Mouse (Mus musculus) CD8-positive naive resting alpha-beta T cell, adult 2 months (primary cell): ENCODE measurements at regions not wholly inside any gene's neighbourhood (a gene's known extent, or its start where the extent isn't known, plus 50 kb on each side); places are given as distances from the start of the nearest gene placed in this dataset.

Source experiments
- DNase-seq, 2 experiments: peaks; one replicate each; pipeline ENCODE4 v3.0.0; 2022; ENCODE audit warnings: low read depth in 2 of 2, low spot score in 2 of 2

DNA sequence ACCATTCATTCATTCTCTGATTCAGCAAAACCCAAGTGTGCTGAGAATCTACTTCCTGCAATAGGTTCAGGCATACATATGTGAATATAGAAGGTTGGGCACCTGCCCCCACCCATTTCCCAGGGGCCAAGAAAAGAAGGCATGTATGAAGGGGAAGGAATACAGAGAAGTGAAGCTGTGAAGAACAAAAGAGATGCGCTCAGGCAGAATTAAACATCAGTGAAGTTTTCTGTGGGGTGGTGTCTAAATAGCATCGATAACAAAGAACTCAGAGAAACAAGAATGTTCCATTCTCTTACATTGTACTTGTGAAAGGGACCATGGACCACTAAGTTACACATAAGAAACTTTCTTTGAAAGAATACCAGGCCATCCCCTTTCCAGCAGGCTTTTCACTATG, 580.7 kb downstream of the Gm9195 start:
- DNase-seq, result no peak

GRCm38 (mm10) chr14:71895468-71895867, 596.2 kb downstream of the Gm9195 start:
- no peak for DNase-seq

DNA sequence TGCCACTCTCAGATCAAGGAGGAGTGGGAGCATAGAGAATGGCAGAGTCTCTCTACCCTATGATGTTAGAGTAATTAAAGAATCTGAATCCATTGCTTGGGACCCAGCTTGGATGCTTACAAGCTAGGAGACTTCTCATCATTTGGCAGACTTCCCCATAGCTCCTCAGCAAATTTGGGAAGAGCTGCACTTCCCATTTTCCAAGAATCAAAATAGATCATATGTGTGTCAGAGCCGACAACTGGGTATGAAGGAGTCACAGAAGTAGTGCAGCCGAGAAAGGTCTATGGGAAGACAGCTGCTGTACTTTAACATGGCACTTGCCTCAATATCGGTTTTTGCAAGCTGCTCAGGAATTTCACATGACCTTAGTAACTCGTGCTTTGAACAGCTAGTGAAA, 596.8 kb downstream of the Gm9195 start:
- DNase-seq, result no peak

DNA sequence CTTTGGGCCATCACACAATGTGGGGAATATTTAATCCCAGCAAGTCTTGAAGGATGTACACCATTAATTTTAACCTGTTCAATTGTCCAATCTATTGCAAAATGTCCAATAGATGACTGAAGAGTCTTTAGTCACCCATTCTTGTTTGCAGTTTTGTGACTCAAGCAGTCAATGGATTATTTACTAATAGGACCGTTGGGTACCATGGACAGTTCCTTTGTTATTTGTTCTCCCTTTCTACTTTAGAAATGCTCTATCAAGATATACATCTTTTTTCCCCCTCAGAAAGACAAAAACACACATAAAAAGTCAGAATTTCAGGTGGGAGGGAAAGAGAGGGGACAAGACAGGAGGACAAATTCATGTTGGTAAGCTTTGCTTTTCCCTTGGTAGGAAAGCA, 598.3 kb downstream of the Gm9195 start:
- no peak for DNase-seq

DNA sequence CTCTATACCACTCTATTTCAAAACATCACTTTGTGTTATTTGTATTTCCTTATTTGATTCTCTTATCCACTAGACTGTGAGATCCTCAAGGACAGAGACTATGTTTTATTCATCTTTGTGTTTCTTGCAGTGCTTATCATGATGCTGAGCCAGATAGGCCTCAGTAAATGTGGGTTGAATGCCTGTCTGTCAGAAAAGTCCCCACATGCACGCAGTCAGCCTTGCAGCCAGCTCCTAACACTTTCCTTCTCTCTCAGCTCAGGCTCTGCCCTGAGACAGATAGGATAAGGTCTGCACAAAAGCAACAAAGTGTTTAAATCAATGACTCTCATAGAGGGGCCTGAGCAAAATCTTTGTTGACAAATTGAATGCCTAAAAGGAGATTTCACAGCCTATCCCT, 600.0 kb downstream of the Gm9195 start:
- DNase-seq, result no peak

DNA sequence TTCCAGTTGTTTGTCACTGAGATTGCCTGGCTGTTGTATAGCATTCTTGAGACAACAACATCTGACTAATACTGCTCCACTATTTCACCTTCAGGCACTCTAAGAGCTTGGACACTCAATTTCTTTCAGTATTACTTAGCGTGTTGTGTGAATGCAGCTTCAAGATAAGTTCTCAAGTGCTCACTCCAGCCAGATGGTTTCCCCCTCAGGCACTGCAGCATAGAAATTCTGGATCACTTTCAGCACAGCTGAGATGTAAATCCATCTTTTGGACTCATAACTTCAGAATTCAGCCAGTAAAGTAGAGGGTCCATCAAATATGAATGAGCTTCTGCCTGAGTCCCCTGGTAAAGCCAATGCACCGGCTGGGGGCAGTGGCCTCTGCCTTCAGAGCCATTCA, 608.8 kb downstream of the Gm9195 start:
- DNase-seq, result no peak

GRCm38 (mm10) chr14:71845546-71845945, 646.1 kb downstream of the Gm9195 start:
- DNase-seq, result no peak

DNA sequence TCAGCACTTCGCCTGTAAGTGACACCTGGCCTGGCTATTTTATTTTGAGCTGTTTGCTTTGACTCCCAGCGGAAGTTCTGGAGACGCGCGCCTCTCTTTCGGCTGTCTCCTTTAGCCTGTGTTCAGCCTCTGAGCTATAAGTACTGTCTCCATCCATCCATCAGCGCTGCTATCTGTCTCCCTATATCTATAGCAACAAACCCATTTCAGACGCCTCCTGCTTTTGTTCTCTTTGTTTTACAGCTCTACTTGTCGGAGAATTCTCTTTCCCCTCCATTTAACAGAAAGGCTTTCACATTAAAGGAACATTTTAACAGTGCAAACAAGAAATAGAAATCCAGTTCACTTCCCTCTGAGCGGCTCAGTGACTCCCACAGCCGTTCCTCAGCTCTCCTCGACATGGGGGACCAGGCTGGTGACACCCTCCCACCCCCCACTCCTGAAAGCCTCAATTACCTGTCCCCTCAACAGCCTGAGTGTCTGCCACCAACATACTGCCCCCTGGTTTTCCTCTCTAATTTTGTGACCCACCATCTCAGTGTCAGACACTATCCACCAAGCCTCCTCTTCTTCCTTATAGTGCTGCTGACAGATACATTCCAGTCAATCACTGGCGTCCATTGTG, 682.7 kb downstream of the Gm9195 start:
- DNase-seq, result no peak

- no peak for DNase-seq
Observed at GRCm38 (mm10) chr14:71805624-71806023, 686.0 kb downstream of the Gm9195 start.

GRCm38 (mm10) chr14:71799861-71800260, 691.8 kb downstream of the Gm9195 start:
- no peak for DNase-seq

DNA sequence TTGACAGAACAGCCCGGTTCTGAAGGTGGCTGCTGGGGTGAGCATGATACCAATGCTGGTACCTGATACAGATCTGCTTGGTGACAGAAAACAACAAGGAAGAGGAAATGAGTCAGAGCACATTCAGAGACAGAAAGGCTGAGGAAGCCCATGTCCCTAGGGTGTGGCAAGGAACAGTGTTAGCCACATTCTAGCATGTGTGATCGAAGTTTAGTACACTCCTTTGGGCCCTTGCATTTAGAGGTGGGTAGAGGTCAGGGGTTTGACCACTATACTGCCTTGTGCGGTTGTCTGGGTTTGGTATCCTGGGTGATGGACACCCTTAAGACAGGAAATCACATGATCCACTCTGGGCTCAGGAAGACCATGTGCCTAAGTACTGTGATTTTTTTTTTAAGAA, 695.9 kb downstream of the Gm9195 start:
- DNase-seq, result no peak

DNA sequence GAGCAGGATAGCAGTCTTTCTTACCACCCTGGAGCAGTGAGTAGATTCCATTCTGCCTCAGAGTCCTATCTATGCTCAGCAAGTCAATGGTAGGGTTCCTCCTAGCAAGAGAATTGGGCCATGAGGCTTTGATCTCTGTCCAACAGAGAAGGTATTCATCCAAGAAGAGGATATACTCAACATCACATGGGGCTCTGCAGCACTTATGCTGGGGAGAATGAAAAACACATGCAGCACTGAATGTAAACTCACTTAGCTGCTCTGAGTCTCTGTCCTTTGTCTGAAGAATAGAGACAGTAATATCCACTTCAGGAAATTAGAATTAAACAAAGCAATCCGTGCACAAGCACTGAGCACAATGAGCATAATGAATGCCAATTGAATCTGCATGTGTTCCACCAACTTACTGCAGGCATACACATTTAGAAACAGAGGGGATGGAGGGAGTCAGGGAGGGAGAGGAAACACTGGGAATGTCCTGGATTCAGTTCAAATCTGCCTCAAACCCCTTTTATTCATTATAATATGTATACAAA, 714.6 kb downstream of the Gm9195 start:
- DNase-seq, result no peak

- DNase-seq, result no peak
Observed at GRCm38 (mm10) chr14:71766856-71767255, 724.8 kb downstream of the Gm9195 start.

DNA sequence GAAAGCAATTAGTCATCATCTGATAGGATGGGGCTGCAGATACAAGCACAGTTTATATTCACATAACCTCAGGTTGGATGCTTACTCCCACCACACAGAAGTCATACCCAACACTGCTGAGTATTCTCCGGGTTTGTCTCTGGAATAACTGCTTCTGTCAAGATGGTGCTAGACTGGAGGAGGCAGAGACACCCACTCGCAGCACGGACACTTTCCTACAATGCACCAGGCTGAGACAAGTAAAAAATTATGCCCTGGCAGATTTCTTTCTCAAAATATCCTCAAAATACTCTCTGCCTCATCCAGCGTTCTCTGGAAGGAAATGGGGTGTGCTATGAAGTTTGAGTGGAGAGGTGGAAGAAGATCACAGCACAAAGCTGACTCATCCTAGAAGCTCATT, 763.1 kb downstream of the Gm9195 start:
- DNase-seq, result no peak

- DNase-seq, result no peak
Observed at GRCm38 (mm10) chr14:71723526-71723925, 768.1 kb downstream of the Gm9195 start.

GRCm38 (mm10) chr14:71709528-71710289, 781.9 kb downstream of the Gm9195 start:
- no peak for DNase-seq

- DNase-seq, result no peak
Observed at GRCm38 (mm10) chr14:71692752-71693437, 798.7 kb downstream of the Gm9195 start.

DNA sequence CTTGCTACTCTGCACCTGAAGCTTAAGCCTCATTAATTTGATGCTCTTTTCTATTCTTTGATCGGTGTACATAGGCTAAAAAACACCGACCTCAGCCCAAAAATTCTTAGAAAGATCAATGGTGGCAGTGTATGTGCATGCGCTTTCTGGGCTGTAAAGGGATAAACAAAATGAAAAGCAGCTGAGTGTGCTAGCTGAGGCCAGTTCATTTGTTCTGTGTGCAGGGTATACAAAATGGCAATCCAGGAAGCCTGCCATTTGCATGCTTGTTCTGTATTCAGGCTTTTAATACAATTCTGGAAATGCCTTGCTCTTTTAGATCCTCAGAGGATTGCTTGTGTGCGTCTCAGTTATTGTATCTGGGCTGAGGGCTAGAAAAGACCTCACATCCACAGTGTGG, 817.1 kb downstream of the Gm9195 start:
- DNase-seq, result no peak

GRCm38 (mm10) chr14:71673837-71674236, 817.8 kb downstream of the Gm9195 start:
- DNase-seq, result no peak

GRCm38 (mm10) chr14:71672481-71672880, 819.2 kb downstream of the Gm9195 start:
- no peak for DNase-seq

- DNase-seq, result no peak
Observed at GRCm38 (mm10) chr14:71671994-71672393, 819.6 kb downstream of the Gm9195 start.

DNA sequence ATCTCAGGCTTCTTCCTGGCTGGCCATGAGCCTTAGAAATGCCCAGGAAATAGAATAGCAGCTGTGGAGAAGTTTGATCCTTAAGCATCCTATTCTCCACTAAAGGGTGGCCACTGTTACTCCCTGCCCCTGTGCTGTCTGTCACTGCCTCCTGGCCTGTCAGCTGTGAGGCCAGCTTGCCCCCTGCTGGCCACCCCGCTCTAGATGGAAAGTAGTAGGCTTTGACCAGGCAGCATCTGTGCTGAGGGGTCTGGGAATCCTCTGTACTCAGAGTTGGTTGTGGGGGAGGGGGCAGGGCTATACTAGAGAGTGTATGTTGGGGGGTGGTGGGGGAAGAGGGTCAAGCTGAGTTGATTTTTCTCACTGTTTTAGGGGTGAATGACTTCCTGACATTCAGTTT, 821.2 kb downstream of the Gm9195 start:
- DNase-seq, result no peak
